Mouse (Mus musculus) limb, embryonic 10.5 days (tissue): ENCODE data around the gene Gch1. TPM values are rescaled to one million over a fixed set of nuclear protein-coding genes. Genes with fewer than 3 reads are reported as not detected.

Source experiments
- DNase-seq: peaks from one replicate; pipeline ENCODE4 v3.0.0-alpha.2; 2017; ENCODE audit warnings: low spot score
- H3K27ac ChIP-seq: fragments of 300-500 bp; sonication (generic); 2 replicates; pipeline ENCODE4 v1.5.1; 2016; ENCODE audit warnings: mild to moderate bottlenecking
- H3K27me3 ChIP-seq: fragments of 300-500 bp; sonication (generic); 2 replicates; pipeline ENCODE4 v1.6.1; 2016; ENCODE audit warnings: low read depth, mild to moderate bottlenecking; ENCODE audit not compliant: poor library complexity, severe bottlenecking
- H3K36me3 ChIP-seq: fragments of 300-500 bp; sonication (generic); 2 replicates; pipeline ENCODE4 v1.6.1; 2016; ENCODE audit warnings: mild to moderate bottlenecking, moderate library complexity
- H3K4me1 ChIP-seq: fragments of 300-500 bp; sonication (generic); 2 replicates; pipeline ENCODE4 v1.6.1; 2016
- H3K4me3 ChIP-seq: fragments of 300-500 bp; sonication (generic); 2 replicates; pipeline ENCODE4 v1.5.1; 2016; ENCODE audit warnings: mild to moderate bottlenecking, moderate library complexity
- H3K9me3 ChIP-seq: fragments of 300-500 bp; sonication (generic); replicated peaks from 2 replicates; pipeline ENCODE4 v1.6.1; 2016; ENCODE audit warnings: mild to moderate bottlenecking
- WGBS: fragments of 180-500 bp; shearing (Covaris S2); methylation state at CpG from one replicate; pipeline ENCODE4 v1.1.7; 2016; 5-methylcytosine and 5-hydroxymethylcytosine counted together
- polyA plus RNA-seq: library from polyadenylated mRNA; unstranded; fragments of >200 nt; fragmentation: Nextera tagmentation; extraction: Ambion mirVana; gene quantifications from 2 replicates; pipeline ENCODE4 v1.2.1, GENCODE M21; 2016

Gch1 gene
- polyA plus RNA-seq, 1 experiment from 2014 or later: 0.88 TPM

- no peaks in the 10 kb centered on the region for H3K36me3 ChIP-seq
- DNase-seq: no peak
Observed at GRCm38 (mm10) chr14:47172073-47172472, 17.1 kb downstream of the Gch1 start.

DNA sequence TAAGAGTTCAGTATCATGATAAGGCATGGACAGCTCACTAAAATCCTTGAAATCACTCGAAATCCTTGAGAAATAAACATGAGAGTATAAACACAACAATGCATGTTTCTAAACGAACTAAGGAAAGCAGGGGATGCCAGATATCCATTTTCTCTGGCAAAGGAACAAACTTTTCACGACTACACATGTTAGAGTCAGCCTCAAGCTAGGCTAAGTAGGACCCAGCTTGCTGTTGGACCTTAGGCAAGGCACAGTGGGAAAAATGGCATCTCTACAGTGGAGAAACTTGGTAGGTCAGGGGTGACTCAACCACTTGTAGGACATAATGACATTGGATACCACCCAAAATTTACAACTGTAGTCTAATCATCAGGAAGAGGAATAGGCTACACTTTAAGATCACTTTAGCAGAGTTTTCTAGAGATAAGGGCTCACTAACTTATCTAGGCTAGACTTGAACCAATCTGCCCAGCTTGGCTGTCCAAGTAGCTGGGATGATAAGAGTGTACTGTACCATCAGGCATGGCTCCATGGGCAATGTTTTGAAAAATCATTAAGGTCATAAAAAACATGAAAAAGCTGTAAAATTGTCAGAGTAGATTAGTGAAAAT lies 18.6 kb downstream of the Gch1 start:
- H3K27me3 ChIP-seq: no peaks in the 10 kb centered on the region
- H3K4me3 ChIP-seq: no peak overlapping the region
- WGBS: 73% methylated on average over 3 of the region's 3 CpGs
- H3K27ac ChIP-seq: no peak overlapping the region
- no peaks in the 10 kb centered on the region for H3K36me3 ChIP-seq
- no peaks in the 10 kb centered on the region for H3K9me3 ChIP-seq
- no peak for DNase-seq
- H3K4me1 ChIP-seq: peaks cover 7% of the 10 kb centered on the region

More at GRCm38 (mm10) chr14:47172073-47172472, 17.1 kb downstream of the Gch1 start:
- no peak overlapping the region for H3K4me3 ChIP-seq
- WGBS: 64% methylated on average over 5 of the region's 5 CpGs
- H3K9me3 ChIP-seq: no peaks in the 10 kb centered on the region
- no peaks in the 10 kb centered on the region for H3K27me3 ChIP-seq
- H3K27ac ChIP-seq: no peak overlapping the region
- peaks cover 7% of the 10 kb centered on the region for H3K4me1 ChIP-seq

DNA sequence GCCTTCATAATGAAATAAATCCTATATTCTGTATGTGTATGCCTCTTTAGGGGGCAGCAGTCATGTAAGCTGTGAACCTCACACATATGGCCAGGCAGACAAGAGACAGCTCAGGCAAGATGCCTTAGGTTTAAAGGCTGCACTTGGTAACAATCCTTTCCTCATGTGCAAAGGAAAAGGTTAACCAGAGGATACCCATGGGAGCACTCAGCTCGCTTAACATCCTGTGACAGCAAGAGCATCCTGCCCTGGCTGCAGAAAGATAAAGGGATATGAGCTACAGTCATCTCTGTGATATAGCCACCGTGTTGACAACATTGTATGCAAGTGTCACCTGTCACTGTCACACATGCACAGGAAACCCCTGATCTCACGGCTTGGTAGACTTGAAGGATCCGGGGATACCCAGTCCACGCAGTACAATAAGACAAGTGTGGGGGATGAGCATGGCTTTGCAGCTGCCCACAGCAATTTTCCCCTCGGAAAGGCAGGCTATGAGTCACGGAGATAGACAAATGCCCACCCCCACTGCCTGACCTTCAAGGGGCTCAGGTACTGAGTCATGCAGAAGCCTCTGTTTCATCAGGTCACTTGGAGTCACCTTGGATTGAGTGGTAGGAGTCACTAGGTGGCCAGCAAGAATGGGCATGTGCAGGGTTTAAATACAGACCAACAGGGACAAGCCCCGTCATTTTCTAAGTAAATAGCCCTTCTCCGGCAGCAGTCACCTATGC lies 19.4 kb downstream of the Gch1 start:
- H3K9me3 ChIP-seq: no peaks in the 10 kb centered on the region
- H3K27me3 ChIP-seq: no peaks in the 10 kb centered on the region
- 82% methylated on average over 9 of the region's 9 CpGs for WGBS
- H3K27ac ChIP-seq: no peak overlapping the region
- DNase-seq: no peak
- no peak overlapping the region for H3K4me3 ChIP-seq
- peaks cover 7% of the 10 kb centered on the region for H3K4me1 ChIP-seq
- H3K36me3 ChIP-seq: no peaks in the 10 kb centered on the region

DNA sequence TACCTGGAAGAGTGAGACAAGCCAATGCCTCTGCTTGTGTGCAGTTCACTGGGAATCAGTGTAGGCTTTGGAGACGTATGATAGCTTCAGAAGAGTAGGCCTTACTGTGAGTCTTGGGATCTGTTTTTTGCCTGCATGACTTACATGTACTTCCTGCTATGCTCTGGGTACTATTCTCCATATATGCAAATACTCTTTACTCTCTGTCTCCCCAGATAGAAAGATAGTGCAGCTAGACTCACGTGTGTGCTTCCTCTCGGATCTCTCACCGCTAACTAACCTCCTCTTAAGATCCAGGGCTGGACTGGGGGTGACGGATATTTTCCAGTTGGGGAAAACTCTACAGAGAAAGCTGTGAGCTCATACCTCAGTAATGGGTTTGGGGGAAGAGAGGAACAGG lies 23.5 kb downstream of the Gch1 start:
- H3K36me3 ChIP-seq: no peaks in the 10 kb centered on the region
- no peak overlapping the region for H3K4me3 ChIP-seq
- H3K27ac ChIP-seq: no peak overlapping the region
- 86% methylated on average over 5 of the region's 5 CpGs for WGBS
- DNase-seq: no peak
- H3K27me3 ChIP-seq: no peaks in the 10 kb centered on the region
- H3K9me3 ChIP-seq: no peaks in the 10 kb centered on the region
- H3K4me1 ChIP-seq: 0 out of 2 replicates have a peak, but pooled peaks cover 3% of the 10 kb centered on the region

- Histone ChIP-seq H3K9me3 (no peaks in the 10 kb centered on the region), H3K36me3 (no peaks in the 10 kb centered on the region), H3K4me1 (0 out of 2 replicates have a peak, but pooled peaks cover 3% of the 10 kb centered on the region), H3K27ac (no peak overlapping the region), H3K27me3 (no peaks in the 10 kb centered on the region), H3K4me3 (no peak overlapping the region)
- DNase-seq: no peak
- 89% methylated on average over 5 of the region's 5 CpGs for WGBS
Observed at GRCm38 (mm10) chr14:47165117-47165516, 24.1 kb downstream of the Gch1 start.

- Histone ChIP-seq H3K4me1 (0 out of 2 replicates have a peak, but pooled peaks cover 3% of the 10 kb centered on the region), H3K27ac (no peak overlapping the region), H3K4me3 (no peak overlapping the region), H3K36me3 (no peaks in the 10 kb centered on the region), H3K27me3 (no peaks in the 10 kb centered on the region), H3K9me3 (no peaks in the 10 kb centered on the region)
- DNase-seq: no peak
- WGBS: 70% methylated on average over 5 of the region's 5 CpGs
Observed at GRCm38 (mm10) chr14:47161921-47162427, 27.2 kb downstream of the Gch1 start.

- Histone ChIP-seq H3K4me3 (no peak overlapping the region), H3K36me3 (no peaks in the 10 kb centered on the region), H3K9me3 (no peaks in the 10 kb centered on the region), H3K27me3 (no peaks in the 10 kb centered on the region), H3K4me1 (0 out of 2 replicates have a peak, but pooled peaks cover 3% of the 10 kb centered on the region), H3K27ac (no peak overlapping the region)
- WGBS: 85% methylated on average over 2 of the region's 2 CpGs
- DNase-seq: no peak
Observed at GRCm38 (mm10) chr14:47160051-47160640, 29.1 kb downstream of the Gch1 start.

GRCm38 (mm10) chr14:47154303-47154702 lies 34.9 kb downstream of the Gch1 start:
- no peak overlapping the region for H3K27ac ChIP-seq
- no peak overlapping the region for H3K4me3 ChIP-seq
- H3K4me1 ChIP-seq: no peaks in the 10 kb centered on the region
- H3K36me3 ChIP-seq: no peaks in the 10 kb centered on the region
- WGBS: 91% methylated on average over 3 of the region's 3 CpGs
- H3K9me3 ChIP-seq: no peaks in the 10 kb centered on the region
- no peaks in the 10 kb centered on the region for H3K27me3 ChIP-seq
- DNase-seq: no peak

GRCm38 (mm10) chr14:47151306-47151705 lies 37.9 kb downstream of the Gch1 start:
- H3K4me3 ChIP-seq: no peak overlapping the region
- no peak for DNase-seq
- H3K4me1 ChIP-seq: no peaks in the 10 kb centered on the region
- H3K9me3 ChIP-seq: no peaks in the 10 kb centered on the region
- H3K27me3 ChIP-seq: no peaks in the 10 kb centered on the region
- 91% methylated on average over 6 of the region's 6 CpGs for WGBS
- no peak overlapping the region for H3K27ac ChIP-seq
- H3K36me3 ChIP-seq: no peaks in the 10 kb centered on the region

GRCm38 (mm10) chr14:47144326-47144725 lies 44.9 kb downstream of the Gch1 start:
- 95% methylated on average over 5 of the region's 5 CpGs for WGBS
- no peaks in the 10 kb centered on the region for H3K9me3 ChIP-seq
- H3K27ac ChIP-seq: no peak overlapping the region
- no peaks in the 10 kb centered on the region for H3K4me1 ChIP-seq
- no peak overlapping the region for H3K4me3 ChIP-seq
- DNase-seq: no peak
- H3K27me3 ChIP-seq: no peaks in the 10 kb centered on the region
- H3K36me3 ChIP-seq: no peaks in the 10 kb centered on the region

GRCm38 (mm10) chr14:47138853-47139252 lies 50.4 kb downstream of the Gch1 start:
- Histone ChIP-seq H3K36me3 (no peaks in the 10 kb centered on the region), H3K4me3 (no peak overlapping the region), H3K27ac (no peak overlapping the region), H3K9me3 (no peaks in the 10 kb centered on the region), H3K4me1 (no peaks in the 10 kb centered on the region), H3K27me3 (no peaks in the 10 kb centered on the region)
- 79% methylated on average over 3 of the region's 3 CpGs for WGBS
- no peak for DNase-seq

DNA sequence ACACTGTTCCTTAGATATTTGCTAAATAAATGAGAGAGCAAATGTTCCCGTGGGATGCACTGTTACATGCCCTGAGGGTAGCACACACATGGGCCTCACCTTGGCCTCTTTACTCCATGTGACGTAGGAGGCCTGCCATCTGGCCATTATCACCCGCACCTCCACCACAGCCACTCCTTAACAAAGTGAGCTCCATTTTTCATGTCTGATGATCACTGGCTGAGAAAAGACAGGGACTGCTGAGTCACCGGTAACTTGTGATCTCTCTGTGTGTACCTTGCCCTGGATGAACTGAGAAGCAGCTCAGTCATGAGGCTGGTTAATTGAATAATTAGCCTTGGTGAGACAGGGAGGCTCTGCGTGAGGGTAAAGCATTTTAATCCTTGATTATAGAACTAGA lies 52.6 kb downstream of the Gch1 start:
- no peaks in the 10 kb centered on the region for H3K4me1 ChIP-seq
- no peaks in the 10 kb centered on the region for H3K9me3 ChIP-seq
- H3K27ac ChIP-seq: no peak overlapping the region
- WGBS: 69% methylated on average over 5 of the region's 5 CpGs
- no peaks in the 10 kb centered on the region for H3K27me3 ChIP-seq
- no peaks in the 10 kb centered on the region for H3K36me3 ChIP-seq
- DNase-seq: no peak
- no peak overlapping the region for H3K4me3 ChIP-seq

GRCm38 (mm10) chr14:47133948-47134347 lies 55.3 kb downstream of the Gch1 start:
- H3K4me1 ChIP-seq: no peaks in the 10 kb centered on the region
- H3K27ac ChIP-seq: no peak overlapping the region
- WGBS: 69% methylated on average over 10 of the region's 10 CpGs
- no peaks in the 10 kb centered on the region for H3K27me3 ChIP-seq
- H3K36me3 ChIP-seq: no peaks in the 10 kb centered on the region
- no peak for DNase-seq
- no peak overlapping the region for H3K4me3 ChIP-seq
- no peaks in the 10 kb centered on the region for H3K9me3 ChIP-seq
